Mouse (Mus musculus) retina, postnatal 7 days (tissue): ENCODE data around the gene Atp2a2.
A peak's percentile ranks its signal among the peaks of the same experiment; 100 is the strongest.

Experiments used
- DNase-seq: peaks from one replicate; pipeline ENCODE4 v3.0.0-alpha.2; 2012; ENCODE audit warnings: low read depth, low spot score

Gene Atp2a2

GRCm38 (mm10) chr5:122520254-122521129 lies 18.5 kb upstream of the Atp2a2 start:
- DNase-seq, result no peak

DNA sequence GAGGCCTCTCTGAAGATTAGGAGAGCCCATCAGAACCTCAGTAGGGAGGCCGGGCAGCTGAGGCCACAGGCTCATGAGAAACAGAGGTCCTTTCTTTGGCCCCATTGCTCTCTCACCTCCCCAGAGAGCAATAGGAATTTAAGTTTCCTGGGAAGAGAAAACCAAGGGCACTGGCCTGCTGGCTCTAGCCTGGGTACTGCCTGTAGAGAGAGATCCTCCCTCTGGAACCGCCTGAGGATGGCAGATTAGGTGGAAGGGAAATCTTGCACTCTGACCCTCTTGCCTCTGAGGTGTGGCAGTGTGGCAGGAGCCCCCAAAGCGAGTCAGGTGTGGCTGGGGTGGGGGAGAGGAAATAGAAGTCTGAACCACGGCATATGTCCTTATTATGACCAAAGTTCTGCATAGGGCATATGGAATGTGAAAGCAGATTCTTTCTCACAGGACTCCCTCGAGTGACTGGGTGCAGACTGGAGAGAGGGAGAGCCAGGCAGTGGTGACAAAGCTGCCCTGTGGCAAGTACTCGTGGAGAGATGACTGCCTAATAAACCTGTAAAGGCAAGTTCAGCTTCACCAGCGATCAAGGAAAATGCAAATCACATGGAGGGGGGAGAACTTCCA lies 17.1 kb upstream of the Atp2a2 start:
- DNase-seq, result no peak

GRCm38 (mm10) chr5:122518247-122518646 lies 16.2 kb upstream of the Atp2a2 start:
- DNase-seq, result no peak

DNA sequence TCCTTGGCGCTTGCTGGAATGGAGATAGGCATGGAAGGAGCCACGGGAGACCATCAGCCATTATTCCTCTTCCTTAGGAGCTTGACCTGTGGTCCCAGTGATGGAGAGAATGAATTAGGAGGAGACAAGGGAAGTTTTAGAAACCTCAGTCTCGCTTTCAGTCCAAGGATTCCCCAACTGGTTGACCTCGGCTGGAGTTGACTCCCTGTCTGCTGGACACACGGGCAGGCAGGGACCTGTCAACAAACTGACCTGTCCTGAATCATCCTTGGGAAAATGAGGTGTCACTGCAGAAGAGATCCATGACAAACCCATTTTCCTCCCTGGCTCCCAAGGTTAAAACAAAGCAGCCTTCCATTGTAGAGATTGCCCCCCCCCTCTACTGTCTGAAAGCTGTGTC lies 14.9 kb upstream of the Atp2a2 start:
- DNase-seq, result no peak

DNA sequence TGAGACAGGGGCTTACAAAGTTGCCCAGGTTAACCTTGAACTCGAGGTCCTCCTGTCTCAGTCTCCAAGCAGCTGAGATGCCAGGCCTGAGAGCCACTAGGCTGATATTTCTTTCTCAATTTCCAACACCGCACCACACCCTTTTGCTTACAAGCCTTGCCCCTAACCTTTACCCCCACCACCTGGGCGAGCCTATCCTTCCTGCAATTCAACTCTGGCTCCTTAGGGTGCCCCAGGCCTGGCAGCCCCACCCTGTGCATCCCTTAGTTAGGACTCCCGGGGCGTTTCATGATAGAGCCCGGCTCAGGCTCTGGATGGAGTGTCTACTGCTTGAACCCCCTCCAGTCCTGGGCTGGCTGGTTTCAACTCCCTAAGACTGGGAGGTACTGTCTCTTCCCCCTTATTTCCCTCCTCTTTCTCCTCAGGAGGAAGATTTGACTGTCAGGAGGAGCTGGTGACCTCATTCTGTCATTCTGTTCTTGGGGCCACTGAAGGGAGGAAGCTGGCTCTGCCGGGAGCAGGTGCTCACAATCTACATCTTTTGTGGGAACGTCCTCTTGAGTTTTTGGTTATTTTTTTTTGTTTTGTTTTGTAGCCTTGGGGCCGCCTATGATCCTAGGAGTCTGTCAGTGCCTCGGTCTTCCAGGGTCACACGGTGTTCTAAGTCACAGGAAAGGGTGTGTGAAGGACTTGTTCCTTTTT lies 14.2 kb upstream of the Atp2a2 start:
- DNase-seq, result no peak

GRCm38 (mm10) chr5:122514127-122514521 lies 12.1 kb upstream of the Atp2a2 start:
- DNase-seq, result no peak

- DNase-seq, result peak; percentile 19
These were observed 11.5 kb upstream of the Atp2a2 start for GRCm38 (mm10) chr5:122513421-122514126.

DNA sequence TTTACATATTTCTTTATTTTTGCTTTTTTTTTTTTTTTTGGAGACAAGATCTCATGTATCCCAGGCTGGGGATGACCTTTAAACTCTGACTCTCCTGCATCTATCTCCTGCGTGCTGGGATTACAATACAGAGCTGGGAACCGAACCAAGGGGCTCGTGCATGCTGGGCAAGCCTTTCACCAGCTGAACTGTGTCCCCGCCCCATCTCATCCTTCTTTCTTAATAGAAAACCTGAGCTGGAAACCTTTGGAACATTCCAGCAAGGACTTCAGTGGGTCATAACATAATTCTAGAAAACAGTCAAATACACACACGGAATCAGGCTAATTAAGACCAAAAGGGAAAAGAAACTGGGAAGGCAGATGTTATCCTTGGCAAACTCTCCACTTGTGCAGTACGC lies 10.0 kb upstream of the Atp2a2 start:
- DNase-seq, result no peak

GRCm38 (mm10) chr5:122511405-122511804 lies 9.4 kb upstream of the Atp2a2 start:
- DNase-seq, result no peak

- DNase-seq, result no peak
These were observed 8.7 kb upstream of the Atp2a2 start for GRCm38 (mm10) chr5:122510651-122511157.

- DNase-seq, result no peak
These were observed 7.6 kb upstream of the Atp2a2 start for GRCm38 (mm10) chr5:122509608-122510007.

- no peak for DNase-seq
These were observed 6.9 kb upstream of the Atp2a2 start for GRCm38 (mm10) chr5:122508861-122509306.

- DNase-seq, result no peak
These were observed 5.4 kb upstream of the Atp2a2 start for GRCm38 (mm10) chr5:122507396-122507795.

GRCm38 (mm10) chr5:122506462-122506861 lies 4.4 kb upstream of the Atp2a2 start:
- no peak for DNase-seq

GRCm38 (mm10) chr5:122505554-122505953 lies 3.5 kb upstream of the Atp2a2 start:
- DNase-seq, result no peak

- DNase-seq, result no peak
These were observed 1.7 kb upstream of the Atp2a2 start for GRCm38 (mm10) chr5:122503760-122504119.

- no peak for DNase-seq
These were observed 1.2 kb upstream of the Atp2a2 start for GRCm38 (mm10) chr5:122503015-122503759.

- DNase-seq, result peak; percentile 35
These were observed 636 bp downstream of the Atp2a2 start for GRCm38 (mm10) chr5:122501101-122502076.

DNA sequence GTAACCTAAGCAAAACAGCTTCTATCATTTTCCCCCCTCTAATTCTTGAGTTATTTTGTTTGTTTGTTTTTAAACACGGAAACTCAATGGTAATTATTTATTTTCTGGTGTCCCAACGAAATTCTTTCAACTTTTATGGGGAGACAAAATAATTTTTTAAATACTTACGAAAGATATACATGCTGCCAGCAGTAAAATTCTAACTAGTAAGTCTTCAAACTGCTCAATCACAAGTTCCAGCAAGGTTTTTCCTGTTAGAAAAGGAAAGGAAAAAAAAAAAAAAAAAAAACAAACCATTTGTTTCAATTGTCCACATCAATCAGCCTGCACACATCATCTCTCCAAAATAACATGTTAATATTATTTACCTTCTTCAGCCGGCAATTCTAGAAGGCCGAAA lies 1.5 kb downstream of the Atp2a2 start:
- DNase-seq, result no peak

DNA sequence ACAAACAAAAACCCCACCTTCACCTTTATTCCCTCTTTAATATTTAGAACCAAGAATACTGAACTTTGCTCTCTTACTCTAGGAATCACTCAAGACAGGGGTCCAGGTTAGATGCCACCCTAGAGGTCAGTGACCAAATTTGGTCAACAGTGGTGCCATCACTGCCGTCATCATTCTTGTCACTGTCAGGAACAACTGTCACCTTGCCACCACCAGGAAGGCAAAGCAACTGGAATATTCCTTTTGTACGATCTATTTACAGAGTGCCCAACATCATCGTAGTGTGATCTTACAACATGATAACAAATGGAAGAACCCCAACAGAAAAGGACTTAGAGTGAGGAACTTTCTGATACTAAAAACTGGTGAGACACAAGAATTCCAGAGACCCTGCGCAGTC lies 1.9 kb downstream of the Atp2a2 start:
- no peak for DNase-seq
